Mouse (Mus musculus): ENCODE measurements around the gene Nfib. TPM values are rescaled to one million over a fixed set of nuclear protein-coding genes. Genes with fewer than 3 reads are reported as not detected.

Nfib gene
- polyA plus RNA-seq, 2 experiments: 57.3 to 126 TPM

DNA sequence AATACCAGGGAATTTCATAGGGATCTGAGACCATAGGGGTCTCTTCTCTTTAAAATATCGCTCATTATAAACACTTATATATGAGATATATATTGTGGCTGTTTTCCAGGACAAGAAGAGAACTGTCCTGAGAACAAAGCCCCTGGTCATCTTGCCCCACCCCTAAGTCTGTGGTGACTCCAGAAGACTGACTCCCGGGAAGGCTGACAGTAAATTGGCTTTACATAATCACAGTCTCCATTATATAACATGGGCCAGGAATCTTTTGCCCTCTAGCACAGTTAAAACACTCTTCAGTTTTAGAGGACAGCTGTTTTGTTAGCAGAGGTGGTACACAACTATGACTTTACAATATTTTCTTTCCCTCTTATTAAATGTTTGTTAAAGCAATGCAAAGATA, 315.0 kb downstream of the Nfib start:
- ATAC-seq (ENCODE audit: low FRiP score, low read depth) (no peak), DNase-seq (ENCODE audit: low spot score) (no peak)
- Histone ChIP-seq H3K4me1 (ENCODE audit: control insufficient read depth, insufficient read depth, low read length) (peaks cover 41% of the 10 kb centered on the region), H3K36me3 (ENCODE audit: control insufficient read depth, insufficient read depth, low read length) (no peaks in the 10 kb centered on the region), H3K4me2 (replicated peaks; ENCODE audit: low read depth, low read length, severe bottlenecking) (no peak overlapping the region), H3K9ac (ENCODE audit: low read depth, low read length, severe bottlenecking) (no peak overlapping the region), H3K27ac (replicated peaks; ENCODE audit: low read depth, low read length) (no peak overlapping the region), H3K9me3 (ENCODE audit: control insufficient read depth, low read length) (no peaks in the 10 kb centered on the region), H3K27me3 (ENCODE audit: control insufficient read depth, insufficient read depth, low read length) (no peaks in the 10 kb centered on the region), H3K4me3 (replicated peaks; ENCODE audit: low read length) (no peak overlapping the region)
- no peak for TF ChIP-seq POLR2A (IDR thresholded peaks at IDR 0.05; ENCODE audit: borderline replicate concordance, extremely low read depth, insufficient read depth, insufficient read length)
- 65% methylated on average over 2 of the region's 2 CpGs for WGBS

GRCm38 (mm10) chr4:82389876-82390275, 315.7 kb downstream of the Nfib start:
- H3K27me3 ChIP-seq (ENCODE audit: control insufficient read depth, insufficient read depth, low read length): no peaks in the 10 kb centered on the region
- H3K9ac ChIP-seq (ENCODE audit: low read depth, low read length, severe bottlenecking): no peak overlapping the region
- no peak overlapping the region for H3K4me3 ChIP-seq (replicated peaks; ENCODE audit: low read length)
- H3K36me3 ChIP-seq (ENCODE audit: control insufficient read depth, insufficient read depth, low read length): no peaks in the 10 kb centered on the region
- DNase-seq (ENCODE audit: low spot score) (no peak), ATAC-seq (ENCODE audit: low FRiP score, low read depth) (no peak)
- WGBS: 92% methylated on average over 1 of the region's 1 CpGs
- TF ChIP-seq POLR2A (IDR thresholded peaks at IDR 0.05; ENCODE audit: borderline replicate concordance, extremely low read depth, insufficient read depth, insufficient read length): no peak
- peaks cover 44% of the 10 kb centered on the region for H3K4me1 ChIP-seq (ENCODE audit: control insufficient read depth, insufficient read depth, low read length)
- no peak overlapping the region for H3K4me2 ChIP-seq (replicated peaks; ENCODE audit: low read depth, low read length, severe bottlenecking)
- H3K9me3 ChIP-seq (ENCODE audit: control insufficient read depth, low read length): no peaks in the 10 kb centered on the region
- H3K27ac ChIP-seq (replicated peaks; ENCODE audit: low read depth, low read length): no peak overlapping the region

- no peak for ATAC-seq (ENCODE audit: low FRiP score, low read depth)
- Histone ChIP-seq H3K27me3 (ENCODE audit: control insufficient read depth, insufficient read depth, low read length) (no peaks in the 10 kb centered on the region), H3K36me3 (ENCODE audit: control insufficient read depth, insufficient read depth, low read length) (no peaks in the 10 kb centered on the region), H3K27ac (replicated peaks; ENCODE audit: low read depth, low read length) (no peak overlapping the region), H3K4me1 (ENCODE audit: control insufficient read depth, insufficient read depth, low read length) (peaks cover 47% of the 10 kb centered on the region), H3K4me3 (replicated peaks; ENCODE audit: low read length) (no peak overlapping the region), H3K4me2 (replicated peaks; ENCODE audit: low read depth, low read length, severe bottlenecking) (no peak overlapping the region), H3K9me3 (ENCODE audit: control insufficient read depth, low read length) (no peaks in the 10 kb centered on the region), H3K9ac (ENCODE audit: low read depth, low read length, severe bottlenecking) (no peak overlapping the region)
- WGBS: 77% methylated on average over 4 of the region's 4 CpGs
- no peak for DNase-seq (ENCODE audit: low spot score)
- TF ChIP-seq POLR2A (IDR thresholded peaks at IDR 0.05; ENCODE audit: borderline replicate concordance, extremely low read depth, insufficient read depth, insufficient read length): no peak
These were observed 317.9 kb downstream of the Nfib start for GRCm38 (mm10) chr4:82387620-82388019.

- H3K4me1 ChIP-seq (ENCODE audit: control insufficient read depth, insufficient read depth, low read length): peaks cover 39% of the 10 kb centered on the region
- TF ChIP-seq POLR2A (IDR thresholded peaks at IDR 0.05; ENCODE audit: borderline replicate concordance, extremely low read depth, insufficient read depth, insufficient read length): no peak
- no peaks in the 10 kb centered on the region for H3K27me3 ChIP-seq (ENCODE audit: control insufficient read depth, insufficient read depth, low read length)
- no peak overlapping the region for H3K4me3 ChIP-seq (replicated peaks; ENCODE audit: low read length)
- peaks cover 3% of the 10 kb centered on the region; the same call in 1 of the 2 replicates for H3K36me3 ChIP-seq (ENCODE audit: control insufficient read depth, insufficient read depth, low read length)
- H3K9ac ChIP-seq (ENCODE audit: low read depth, low read length, severe bottlenecking): no peak overlapping the region
- 44% methylated on average over 4 of the region's 4 CpGs for WGBS
- H3K27ac ChIP-seq (replicated peaks; ENCODE audit: low read depth, low read length): no peak overlapping the region; the same call in 1 of the 2 replicates
- H3K9me3 ChIP-seq (ENCODE audit: control insufficient read depth, low read length): no peaks in the 10 kb centered on the region
- ATAC-seq (ENCODE audit: low FRiP score, low read depth) (peak; percentile 18; the same call in 1 of the 2 replicates), DNase-seq (ENCODE audit: low spot score) (peak; percentile 81)
- no peak overlapping the region for H3K4me2 ChIP-seq (replicated peaks; ENCODE audit: low read depth, low read length, severe bottlenecking)
These were observed 319.1 kb downstream of the Nfib start for GRCm38 (mm10) chr4:82386222-82386993.

- no peak for TF ChIP-seq POLR2A (IDR thresholded peaks at IDR 0.05; ENCODE audit: borderline replicate concordance, extremely low read depth, insufficient read depth, insufficient read length)
- no peak for DNase-seq (ENCODE audit: low spot score)
- no peak overlapping the region for H3K9ac ChIP-seq (ENCODE audit: low read depth, low read length, severe bottlenecking)
- no peaks in the 10 kb centered on the region for H3K27me3 ChIP-seq (ENCODE audit: control insufficient read depth, insufficient read depth, low read length)
- no peak overlapping the region; the same call in 1 of the 2 replicates for H3K27ac ChIP-seq (replicated peaks; ENCODE audit: low read depth, low read length)
- no peak for ATAC-seq (ENCODE audit: low FRiP score, low read depth)
- 75% methylated on average over 4 of the region's 4 CpGs for WGBS
- no peaks in the 10 kb centered on the region for H3K9me3 ChIP-seq (ENCODE audit: control insufficient read depth, low read length)
- H3K4me1 ChIP-seq (ENCODE audit: control insufficient read depth, insufficient read depth, low read length): peaks cover 32% of the 10 kb centered on the region
- peaks cover 8% of the 10 kb centered on the region; the same call in 1 of the 2 replicates for H3K36me3 ChIP-seq (ENCODE audit: control insufficient read depth, insufficient read depth, low read length)
- no peak overlapping the region for H3K4me2 ChIP-seq (replicated peaks; ENCODE audit: low read depth, low read length, severe bottlenecking)
- H3K4me3 ChIP-seq (replicated peaks; ENCODE audit: low read length): no peak overlapping the region
These were observed 319.9 kb downstream of the Nfib start for GRCm38 (mm10) chr4:82385638-82386037.

Measured in limb, embryonic 14.5 days (tissue).